Mouse (Mus musculus): ENCODE measurements around the gene Dhx34.

- no peak for TF ChIP-seq CTCF (IDR thresholded peaks at IDR 0.05; ENCODE audit: low read depth)
- no peak for TF ChIP-seq EP300 (IDR thresholded peaks at IDR 0.05; ENCODE audit: low read depth)
Measured at GRCm38 (mm10) chr7:16155132-16155872, 66.5 kb downstream of the Dhx34 start.
